Mouse (Mus musculus) kidney, adult 18-20 months (tissue): Measurements from ENCODE around the gene Gys2.

Source experiments
- DNase-seq: peaks from one replicate; pipeline ENCODE4 v3.0.0; 2021

The Gys2 gene

DNA sequence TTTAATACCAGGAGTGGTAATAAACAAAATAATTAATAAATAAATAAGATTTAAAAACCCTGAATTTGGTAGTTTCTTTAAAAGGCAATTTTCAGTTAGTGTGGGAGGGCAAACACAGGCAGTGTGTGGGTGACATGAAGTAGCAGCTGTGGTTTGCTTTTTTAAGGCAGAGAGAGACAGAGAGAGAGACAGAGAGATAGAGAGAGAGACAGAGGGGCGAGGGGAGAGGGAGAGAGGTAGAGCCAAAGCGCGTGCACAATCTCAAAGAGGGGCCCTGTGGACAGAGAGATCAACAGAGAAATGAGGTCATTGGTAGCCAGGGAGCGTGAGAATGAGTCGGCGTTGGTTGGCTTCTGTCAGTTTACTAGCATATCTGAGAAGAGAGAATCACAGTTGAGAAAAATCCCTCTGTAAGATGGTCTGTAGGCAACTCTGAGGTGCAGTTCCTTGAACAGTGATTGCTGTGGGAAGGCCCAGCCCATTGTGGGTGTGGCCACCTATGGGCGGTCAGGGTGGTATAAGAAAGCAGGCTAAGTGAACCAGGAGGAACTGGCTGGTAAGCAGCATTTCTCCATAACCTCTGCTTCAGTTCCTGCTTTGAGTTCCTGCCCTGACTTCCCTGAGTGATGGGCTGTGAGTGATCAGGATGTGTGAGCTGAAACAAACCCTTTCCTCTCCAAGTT is 17.5 kb downstream of the Gys2 start:
- no peak for DNase-seq

DNA sequence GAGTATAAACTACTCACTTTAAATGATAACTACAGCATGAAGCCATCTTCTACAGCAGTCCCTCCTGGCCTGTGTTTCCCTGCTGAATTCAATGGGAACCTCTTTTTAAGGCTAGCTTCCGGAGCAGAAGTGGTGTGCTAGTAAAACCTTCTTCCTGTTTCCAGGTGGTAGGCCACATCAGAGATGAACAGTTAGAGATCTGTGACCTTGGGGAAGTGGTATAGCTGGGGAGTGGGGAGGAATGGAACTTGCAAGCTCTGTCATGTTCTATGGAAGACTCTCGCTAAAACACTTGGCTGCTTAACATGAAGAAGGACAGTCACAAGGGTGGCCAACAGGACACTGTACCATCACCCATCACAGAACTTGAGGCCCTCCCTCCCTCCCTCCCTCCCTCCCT is 19.6 kb downstream of the Gys2 start:
- DNase-seq = no peak

- DNase-seq = peak; percentile 8
Measured at GRCm38 (mm10) chr6:142451381-142451780, 21.5 kb downstream of the Gys2 start.

DNA sequence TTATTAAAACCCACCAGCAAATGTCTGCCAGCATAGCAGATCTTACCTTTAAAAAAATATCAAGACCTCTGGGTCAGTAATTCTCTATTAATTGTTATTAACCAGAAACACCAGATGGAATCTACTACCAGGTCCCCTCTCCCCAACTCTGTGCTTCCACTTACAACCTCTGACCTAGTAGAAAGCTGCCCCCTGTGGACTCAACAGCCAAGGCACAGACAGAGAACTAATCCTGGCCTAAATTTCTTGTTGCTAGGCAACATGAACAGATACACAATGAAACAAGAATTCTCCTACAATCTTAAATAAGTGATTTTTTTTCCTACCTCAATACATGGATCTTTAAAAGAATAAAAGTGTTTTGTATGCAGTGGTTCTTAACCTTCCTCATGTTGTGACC is 43.8 kb downstream of the Gys2 start:
- DNase-seq = no peak

- DNase-seq = no peak
Measured at GRCm38 (mm10) chr6:142424976-142425375, 47.9 kb downstream of the Gys2 start.

GRCm38 (mm10) chr6:142414597-142414996 is 58.3 kb downstream of the Gys2 start:
- no peak for DNase-seq

GRCm38 (mm10) chr6:142413845-142414244 is 59.1 kb downstream of the Gys2 start:
- DNase-seq = no peak

DNA sequence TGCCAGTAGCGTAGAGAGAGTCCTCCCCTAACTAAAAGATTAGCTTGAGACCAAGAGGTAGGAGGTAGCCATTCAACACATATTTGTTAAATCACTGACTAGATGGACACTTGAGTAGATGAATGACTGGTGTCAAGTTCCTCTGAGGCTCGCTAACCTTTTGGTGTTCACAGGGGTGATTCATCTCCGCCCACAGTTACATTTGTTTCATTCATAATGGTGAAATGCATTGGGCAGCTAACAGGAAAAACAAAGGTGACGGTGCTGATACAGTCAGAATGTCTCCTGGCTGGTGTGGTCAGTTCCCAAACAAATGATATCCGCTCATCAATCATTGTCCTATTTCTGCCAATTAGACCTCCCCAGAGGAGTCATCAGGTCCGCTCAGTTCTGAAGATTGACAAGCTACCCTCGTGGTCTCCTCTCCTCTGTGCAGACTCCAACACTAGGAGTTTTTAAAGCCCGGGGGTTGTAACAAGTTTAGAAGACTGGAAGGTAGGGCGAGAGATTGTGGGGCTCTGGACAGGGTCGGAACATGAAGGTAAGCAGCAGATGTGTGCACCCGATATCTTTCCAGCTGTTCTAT is 59.9 kb downstream of the Gys2 start, which contains the start of gene Spx:
Gene Spx (plus strand): TSS at position 536 of the 586 bp plus-strand sequence.
- DNase-seq = no peak

DNA sequence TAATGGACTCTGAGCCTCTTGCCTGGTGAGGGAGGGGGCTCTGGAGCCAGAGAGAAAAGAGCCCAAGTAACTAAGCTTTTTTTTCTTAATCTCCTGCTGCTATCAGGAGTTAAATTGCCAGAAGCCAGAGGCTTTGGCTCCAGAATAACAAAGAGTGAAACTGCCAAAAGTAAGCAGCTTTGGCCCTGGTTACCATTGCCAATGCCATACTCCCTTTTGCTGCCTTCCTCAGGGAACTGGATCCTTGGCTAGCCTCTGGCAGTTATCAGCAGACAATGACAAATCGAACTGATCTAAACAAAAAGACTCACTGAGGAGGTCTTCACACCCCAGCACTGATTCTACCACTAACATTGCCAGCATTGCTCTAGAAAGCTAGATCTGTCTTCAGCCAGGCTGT is 61.8 kb downstream of the Gys2 start:
- no peak for DNase-seq

DNA sequence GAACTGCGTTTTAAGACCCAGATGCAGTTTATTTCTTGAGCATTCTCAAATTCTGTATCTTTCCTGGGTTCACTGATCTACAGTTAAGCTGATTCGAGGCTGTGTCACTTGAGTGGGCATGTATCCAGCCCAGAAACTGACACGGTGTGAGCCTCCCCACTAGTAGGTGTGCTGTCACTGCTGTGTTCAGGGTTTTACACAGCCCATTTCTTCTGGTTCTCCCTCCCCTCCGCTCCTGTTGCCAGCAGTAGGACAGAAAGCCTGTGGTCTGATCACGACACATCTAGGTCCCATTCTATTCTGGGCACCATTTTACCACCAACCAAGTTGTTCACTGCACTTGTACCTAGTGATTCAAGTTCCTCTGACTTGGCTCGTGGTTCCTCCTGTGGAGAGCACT is 77.2 kb downstream of the Gys2 start:
- DNase-seq = no peak

GRCm38 (mm10) chr6:142394669-142395068 is 78.2 kb downstream of the Gys2 start:
- no peak for DNase-seq

GRCm38 (mm10) chr6:142392312-142392711 is 80.6 kb downstream of the Gys2 start:
- DNase-seq = no peak

DNA sequence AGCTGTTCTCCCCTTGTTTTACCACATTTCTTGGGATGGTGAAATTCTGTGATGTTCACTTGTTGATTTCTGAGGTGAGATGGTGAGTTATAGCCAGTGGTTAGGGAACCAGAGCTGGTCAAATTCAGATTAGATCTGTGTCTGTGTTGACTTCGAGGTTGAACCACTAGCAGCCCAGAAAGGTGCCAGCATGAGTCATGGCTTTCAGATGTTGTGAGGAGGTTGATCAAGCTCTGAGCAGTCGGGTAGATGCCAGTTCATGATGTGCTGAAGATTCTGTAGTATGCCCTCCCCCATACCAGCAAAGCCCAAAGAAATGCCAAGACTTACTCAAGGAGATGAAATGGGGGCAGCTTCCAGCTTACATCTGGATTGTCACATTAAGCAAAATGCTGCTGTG is 83.8 kb downstream of the Gys2 start:
- no peak for DNase-seq

DNA sequence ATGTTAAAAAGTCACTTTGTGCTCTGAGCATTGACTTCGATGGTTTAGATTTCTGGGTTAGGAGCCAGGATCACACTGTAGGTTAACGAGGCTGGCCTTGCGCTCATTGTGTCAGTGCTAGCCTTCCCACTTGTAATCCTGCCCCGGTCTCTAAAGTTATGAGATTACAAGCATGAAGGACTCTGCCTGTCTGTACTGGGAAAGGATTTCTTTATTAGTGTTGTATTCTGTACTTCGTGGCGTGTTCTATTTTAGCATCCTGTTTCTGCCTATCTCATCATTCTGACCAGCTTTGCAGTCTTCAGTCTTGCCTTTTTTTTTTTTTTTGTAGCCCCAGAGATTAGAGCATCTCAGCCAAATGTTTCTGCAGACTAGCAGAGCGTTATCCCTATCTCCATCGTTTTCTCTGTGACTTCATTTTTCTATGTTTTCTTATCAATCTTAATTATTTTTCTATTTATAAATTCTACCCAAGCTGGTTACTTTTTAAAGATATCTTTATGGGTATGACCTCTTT is 85.1 kb downstream of the Gys2 start:
- no peak for DNase-seq

DNA sequence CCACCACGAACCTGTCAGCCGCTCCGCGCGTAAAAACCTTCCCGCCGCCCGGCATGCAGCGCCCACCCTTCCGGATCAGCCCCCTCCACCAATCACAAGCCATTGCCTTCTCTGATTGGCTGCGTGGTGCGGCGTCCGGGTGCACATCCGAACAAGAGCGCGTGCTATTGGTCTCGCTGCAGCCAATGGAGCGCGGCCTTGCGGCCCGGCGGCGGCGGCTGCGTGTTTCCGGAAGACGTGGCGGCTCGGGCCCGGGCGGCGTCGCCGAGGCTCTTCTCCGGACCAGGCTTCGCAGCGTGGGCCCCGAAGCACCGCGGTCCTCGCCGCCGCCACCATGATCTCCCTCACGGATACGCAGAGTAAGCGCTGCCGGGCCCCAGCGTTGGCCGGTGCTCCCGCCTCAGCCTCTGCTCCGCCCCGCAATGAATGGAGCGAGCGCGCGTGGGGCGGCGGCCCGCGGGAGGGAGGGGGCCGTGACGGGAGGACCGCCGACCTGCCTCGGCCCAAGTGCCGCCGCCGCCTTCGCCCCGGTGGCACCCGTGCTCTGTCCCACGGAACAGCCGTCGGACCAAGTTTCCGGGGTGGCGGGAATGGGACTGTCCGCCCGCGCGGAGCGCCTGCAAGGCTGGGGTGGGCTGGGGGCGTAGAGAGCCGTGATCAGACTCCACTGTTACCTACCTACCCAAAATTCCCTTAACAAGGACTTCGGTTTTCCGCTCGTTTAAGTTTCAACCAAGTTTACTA is 85.7 kb downstream of the Gys2 start, which contains the start of the genes Recql and Golt1b:
Gene Recql (minus strand): TSS at position 77 of the 744 bp plus-strand sequence.
Gene Golt1b (plus strand): TSS at position 211 of the 744 bp plus-strand sequence.
- DNase-seq = peak; percentile 98

DNA sequence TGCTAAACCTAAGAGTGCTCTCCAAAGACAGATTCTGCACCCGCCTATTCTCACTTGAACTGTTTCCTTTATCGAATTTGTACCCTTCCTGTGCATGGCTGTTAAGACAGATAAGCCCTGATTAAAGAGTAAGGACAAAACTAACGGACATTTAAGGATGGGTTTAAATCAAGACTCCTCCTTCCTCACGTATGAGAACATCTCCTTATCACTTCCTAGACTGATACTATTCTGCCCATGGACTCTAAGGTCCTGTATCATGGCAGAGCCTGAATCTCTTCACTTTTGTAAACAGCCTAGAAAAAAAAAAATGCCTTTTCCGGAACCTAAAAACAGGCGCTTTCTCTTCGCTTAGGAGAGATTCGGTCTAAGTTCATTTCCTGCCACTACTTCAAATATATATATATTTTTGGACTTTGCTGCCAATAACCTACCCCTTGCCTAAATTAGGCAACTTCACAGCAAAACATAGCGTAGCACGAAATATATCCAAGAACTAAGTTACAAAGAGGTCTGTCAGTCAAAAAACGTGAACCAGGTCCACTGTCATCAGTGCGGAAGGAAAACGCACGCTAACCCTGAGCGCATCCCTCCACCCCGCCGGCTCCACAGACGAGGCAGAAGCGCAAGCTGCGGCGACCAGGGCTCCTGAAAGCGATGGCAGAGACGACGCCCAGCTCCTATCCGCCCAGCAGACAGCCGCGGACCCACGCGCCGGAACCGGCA is 86.5 kb downstream of the Gys2 start:
- DNase-seq = no peak

DNA sequence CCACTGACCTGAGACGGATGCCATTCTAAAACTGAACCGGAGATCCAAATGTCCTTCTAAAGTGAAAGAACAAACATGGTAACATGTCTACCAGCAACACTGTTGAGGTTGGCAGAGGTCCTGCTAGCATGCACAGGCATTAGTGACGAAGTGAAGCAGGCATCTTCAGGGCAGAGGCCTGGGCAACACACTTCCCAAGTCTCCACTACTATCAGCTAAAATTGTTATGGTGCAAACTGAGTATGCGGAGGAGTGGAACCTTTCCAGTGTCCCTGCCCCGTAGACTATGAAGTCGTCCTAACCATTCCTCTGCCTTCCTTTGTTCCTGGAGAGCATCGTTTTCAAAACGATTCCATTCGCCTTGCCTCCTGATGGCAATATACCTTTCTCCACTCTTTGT is 88.4 kb downstream of the Gys2 start:
- no peak for DNase-seq

GRCm38 (mm10) chr6:142381615-142382014 is 91.3 kb downstream of the Gys2 start:
- DNase-seq = no peak

- DNase-seq = no peak
Measured at GRCm38 (mm10) chr6:142379961-142380360, 92.9 kb downstream of the Gys2 start.

DNA sequence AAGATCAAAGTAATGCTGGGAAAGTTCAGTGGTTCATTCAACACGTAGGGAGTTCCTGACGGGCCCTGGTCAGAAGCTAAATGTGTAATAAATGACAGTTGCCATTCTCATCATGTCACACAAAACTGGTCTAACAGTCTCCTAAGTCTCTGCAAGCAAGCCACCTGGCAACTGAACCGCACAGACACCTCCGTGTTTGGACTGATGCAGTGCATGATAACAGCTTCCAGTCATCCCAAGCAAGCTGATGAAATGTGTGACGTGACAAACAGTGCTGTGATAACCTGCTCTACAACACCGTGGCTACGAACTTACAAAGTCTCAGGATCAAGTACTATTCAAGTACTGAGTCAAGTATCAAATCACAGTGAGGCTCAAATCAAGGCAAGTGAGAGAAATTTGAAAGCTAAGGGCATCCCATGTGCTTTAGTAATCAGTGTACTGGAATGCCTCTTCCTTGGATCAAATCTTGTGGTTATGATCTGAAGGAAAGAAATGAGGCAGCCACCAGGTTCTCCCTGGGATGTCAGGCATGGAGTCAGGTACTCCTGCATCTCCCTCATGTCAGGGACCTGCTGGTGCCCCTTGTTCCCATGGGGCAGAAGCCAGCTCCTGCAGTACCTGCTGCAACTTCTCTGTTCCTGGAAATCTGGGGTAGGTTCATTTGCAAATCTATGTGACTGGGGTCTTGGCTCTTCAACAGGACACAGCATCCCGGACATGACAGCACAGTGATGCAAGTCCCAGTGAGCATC is 94.2 kb downstream of the Gys2 start:
- DNase-seq = no peak

- no peak for DNase-seq
Measured at GRCm38 (mm10) chr6:142377081-142377480, 95.8 kb downstream of the Gys2 start.
